Comparison of ENCODE assay signal across 1 mouse cellular context in genomic region chr19:8710057-8710456, GRCm38 (mm10).
TF ChIP-seq lines count a peak whose summit lies in the region.

No protein-coding gene starts in this region.

TF ChIP-seq in myocyte, 11 proteins besides CTCF, POLR2A, EP300 and RAD21:
- TF ChIP-seq E2F4 (IDR thresholded peaks at IDR 0.05; ENCODE audit: insufficient read depth) (no peak), POLR2AphosphoS2 (IDR thresholded peaks at IDR 0.05; ENCODE audit: insufficient read length, low read depth) (peak; percentile 42)
